Mouse (Mus musculus): ENCODE results near the gene Fam78b.

Gene Fam78b

GRCm38 (mm10) chr1:167024961-167025360 lies 23.7 kb downstream of the Fam78b start:
- in situ Hi-C loops (cut with MboI; ENCODE audit: low sequenced_read_pairs) = no loop called here

- in situ Hi-C loops (cut with MboI; ENCODE audit: low sequenced_read_pairs) = no loop called here
Measured at GRCm38 (mm10) chr1:167032046-167032648, 30.9 kb downstream of the Fam78b start.

GRCm38 (mm10) chr1:167034435-167034834 lies 33.2 kb downstream of the Fam78b start:
- in situ Hi-C loops (cut with MboI; ENCODE audit: low sequenced_read_pairs) = no loop called here

GRCm38 (mm10) chr1:167042558-167042957 lies 41.3 kb downstream of the Fam78b start:
- in situ Hi-C loops (cut with MboI; ENCODE audit: low sequenced_read_pairs) = no loop called here

- in situ Hi-C loops (cut with MboI; ENCODE audit: low sequenced_read_pairs) = no loop called here
Measured at GRCm38 (mm10) chr1:167046169-167046927, 45.1 kb downstream of the Fam78b start.

GRCm38 (mm10) chr1:167050859-167051258 lies 49.6 kb downstream of the Fam78b start:
- in situ Hi-C loops (cut with MboI; ENCODE audit: low sequenced_read_pairs) = no loop called here

- in situ Hi-C loops (cut with MboI; ENCODE audit: low sequenced_read_pairs) = no loop called here
Measured at GRCm38 (mm10) chr1:167054029-167054428, 52.8 kb downstream of the Fam78b start.

GRCm38 (mm10) chr1:167057543-167057942 lies 56.3 kb downstream of the Fam78b start:
- in situ Hi-C loops (cut with MboI; ENCODE audit: low sequenced_read_pairs) = no loop called here

- in situ Hi-C loops (cut with MboI; ENCODE audit: low sequenced_read_pairs) = no loop called here
Measured at GRCm38 (mm10) chr1:167059550-167060285, 58.5 kb downstream of the Fam78b start.

GRCm38 (mm10) chr1:167063971-167064370 lies 62.8 kb downstream of the Fam78b start:
- in situ Hi-C loops (cut with MboI; ENCODE audit: low sequenced_read_pairs) = no loop called here

- in situ Hi-C loops (cut with MboI; ENCODE audit: low sequenced_read_pairs) = no loop called here
Measured at GRCm38 (mm10) chr1:167065541-167065940, 64.3 kb downstream of the Fam78b start.

GRCm38 (mm10) chr1:167065986-167066385 lies 64.8 kb downstream of the Fam78b start:
- in situ Hi-C loops (cut with MboI; ENCODE audit: low sequenced_read_pairs) = no loop called here

- in situ Hi-C loops (cut with MboI; ENCODE audit: low sequenced_read_pairs) = no loop called here
Measured at GRCm38 (mm10) chr1:167066933-167067341, 65.7 kb downstream of the Fam78b start.

GRCm38 (mm10) chr1:167069741-167070140 lies 68.5 kb downstream of the Fam78b start:
- in situ Hi-C loops (cut with MboI; ENCODE audit: low sequenced_read_pairs) = no loop called here

GRCm38 (mm10) chr1:167070306-167070705 lies 69.1 kb downstream of the Fam78b start:
- in situ Hi-C loops (cut with MboI; ENCODE audit: low sequenced_read_pairs) = no loop called here

- in situ Hi-C loops (cut with MboI; ENCODE audit: low sequenced_read_pairs) = no loop called here
Measured at GRCm38 (mm10) chr1:167075726-167076125, 74.5 kb downstream of the Fam78b start.

- in situ Hi-C loops (cut with MboI; ENCODE audit: low sequenced_read_pairs) = no loop called here
Measured at GRCm38 (mm10) chr1:167079476-167079875, 78.3 kb downstream of the Fam78b start.

- in situ Hi-C loops (cut with MboI; ENCODE audit: low sequenced_read_pairs) = no loop called here
Measured at GRCm38 (mm10) chr1:167081946-167082345, 80.7 kb downstream of the Fam78b start.

- in situ Hi-C loops (cut with MboI; ENCODE audit: low sequenced_read_pairs) = no loop called here
Measured at GRCm38 (mm10) chr1:167082506-167083100, 81.4 kb downstream of the Fam78b start.

GRCm38 (mm10) chr1:167083181-167083580 lies 82.0 kb downstream of the Fam78b start:
- in situ Hi-C loops (cut with MboI; ENCODE audit: low sequenced_read_pairs) = no loop called here

- in situ Hi-C loops (cut with MboI; ENCODE audit: low sequenced_read_pairs) = no loop called here
Measured at GRCm38 (mm10) chr1:167084330-167084729, 83.1 kb downstream of the Fam78b start.
